Mouse (Mus musculus): ENCODE measurements around the gene Dnajc5g. TPM values are rescaled to one million over a fixed set of nuclear protein-coding genes. Genes with fewer than 3 reads are reported as not detected.

Dnajc5g gene
- polyA plus RNA-seq (2015; fragmentation: Nextera tagmentation; extraction: Ambion mirVana) = not detected in 2 replicates

- ATAC-seq (replicated peaks; ENCODE audit: extremely low read depth, insufficient read depth, low FRiP score) = no peak
- Histone ChIP-seq H3K4me3 (ENCODE audit: low read length) (no peak within 1 kb of the TSS), H3K9me3 (replicated peaks; ENCODE audit: control insufficient read depth, low read length) (no peaks in the 10 kb centered on the region), H3K27ac (ENCODE audit: low read length) (no peak within 1 kb of the TSS), H3K9ac (ENCODE audit: low read length) (no peak within 1 kb of the TSS), H3K36me3 (ENCODE audit: control insufficient read depth, insufficient read depth) (no peaks in the 10 kb centered on the region), H3K4me1 (ENCODE audit: control insufficient read depth, insufficient read depth, low read length) (no peaks in the 10 kb centered on the region), H3K4me2 (ENCODE audit: low read depth, low read length) (no peak within 1 kb of the TSS), H3K27me3 (ENCODE audit: control insufficient read depth, insufficient read depth, low read length) (0 out of 2 replicates have a peak, but pooled peaks cover 2% of the 10 kb centered on the region)
- WGBS = 73% methylated on average over 9 of the region's 9 CpGs
Observed at GRCm38 (mm10) chr5:31105814-31106335, at the start of gene Dnajc5g. Dnajc5g (plus strand) TSS chr5:31106285.

GRCm38 (mm10) chr5:31069810-31070209, 36.3 kb upstream of the Dnajc5g start:
- H3K9ac ChIP-seq (ENCODE audit: low read length) = no peak overlapping the region
- H3K4me1 ChIP-seq (ENCODE audit: control insufficient read depth, insufficient read depth, low read length) = no peaks in the 10 kb centered on the region
- no peak overlapping the region for H3K27ac ChIP-seq (ENCODE audit: low read length)
- no peak overlapping the region for H3K4me2 ChIP-seq (ENCODE audit: low read depth, low read length)
- H3K9me3 ChIP-seq (replicated peaks; ENCODE audit: control insufficient read depth, low read length) = no peaks in the 10 kb centered on the region
- 95% methylated on average over 3 of the region's 3 CpGs for WGBS
- no peak for ATAC-seq (replicated peaks; ENCODE audit: extremely low read depth, insufficient read depth, low FRiP score)
- H3K27me3 ChIP-seq (ENCODE audit: control insufficient read depth, insufficient read depth, low read length) = no peaks in the 10 kb centered on the region
- H3K36me3 ChIP-seq (ENCODE audit: control insufficient read depth, insufficient read depth) = peaks cover 66% of the 10 kb centered on the region
- H3K4me3 ChIP-seq (ENCODE audit: low read length) = no peak overlapping the region

GRCm38 (mm10) chr5:31071059-31071458, 35.0 kb upstream of the Dnajc5g start:
- no peak for ATAC-seq (replicated peaks; ENCODE audit: extremely low read depth, insufficient read depth, low FRiP score)
- Histone ChIP-seq H3K4me3 (ENCODE audit: low read length) (no peak overlapping the region), H3K4me1 (ENCODE audit: control insufficient read depth, insufficient read depth, low read length) (no peaks in the 10 kb centered on the region), H3K9me3 (replicated peaks; ENCODE audit: control insufficient read depth, low read length) (no peaks in the 10 kb centered on the region), H3K27me3 (ENCODE audit: control insufficient read depth, insufficient read depth, low read length) (no peaks in the 10 kb centered on the region), H3K4me2 (ENCODE audit: low read depth, low read length) (no peak overlapping the region), H3K9ac (ENCODE audit: low read length) (no peak overlapping the region), H3K27ac (ENCODE audit: low read length) (no peak overlapping the region), H3K36me3 (ENCODE audit: control insufficient read depth, insufficient read depth) (peaks cover 72% of the 10 kb centered on the region)
- 85% methylated on average over 2 of the region's 2 CpGs for WGBS

GRCm38 (mm10) chr5:31071821-31072220, 34.3 kb upstream of the Dnajc5g start:
- peaks cover 76% of the 10 kb centered on the region for H3K36me3 ChIP-seq (ENCODE audit: control insufficient read depth, insufficient read depth)
- no peak overlapping the region for H3K4me2 ChIP-seq (ENCODE audit: low read depth, low read length)
- ATAC-seq (replicated peaks; ENCODE audit: extremely low read depth, insufficient read depth, low FRiP score) = no peak
- H3K27ac ChIP-seq (ENCODE audit: low read length) = no peak overlapping the region
- no peak overlapping the region for H3K4me3 ChIP-seq (ENCODE audit: low read length)
- H3K27me3 ChIP-seq (ENCODE audit: control insufficient read depth, insufficient read depth, low read length) = no peaks in the 10 kb centered on the region
- no peaks in the 10 kb centered on the region for H3K9me3 ChIP-seq (replicated peaks; ENCODE audit: control insufficient read depth, low read length)
- H3K9ac ChIP-seq (ENCODE audit: low read length) = no peak overlapping the region
- 91% methylated on average over 11 of the region's 11 CpGs for WGBS
- no peaks in the 10 kb centered on the region for H3K4me1 ChIP-seq (ENCODE audit: control insufficient read depth, insufficient read depth, low read length)

- WGBS = 89% methylated on average over 12 of the region's 12 CpGs
- Histone ChIP-seq H3K27me3 (ENCODE audit: control insufficient read depth, insufficient read depth, low read length) (no peaks in the 10 kb centered on the region), H3K36me3 (ENCODE audit: control insufficient read depth, insufficient read depth) (peaks cover 70% of the 10 kb centered on the region), H3K9me3 (replicated peaks; ENCODE audit: control insufficient read depth, low read length) (no peaks in the 10 kb centered on the region), H3K4me3 (ENCODE audit: low read length) (no peak overlapping the region), H3K4me1 (ENCODE audit: control insufficient read depth, insufficient read depth, low read length) (no peaks in the 10 kb centered on the region), H3K4me2 (ENCODE audit: low read depth, low read length) (no peak overlapping the region), H3K27ac (ENCODE audit: low read length) (no peak overlapping the region), H3K9ac (ENCODE audit: low read length) (no peak overlapping the region)
- ATAC-seq (replicated peaks; ENCODE audit: extremely low read depth, insufficient read depth, low FRiP score) = no peak
Observed at GRCm38 (mm10) chr5:31073176-31073575, 32.9 kb upstream of the Dnajc5g start.

- Histone ChIP-seq H3K36me3 (ENCODE audit: control insufficient read depth, insufficient read depth) (peaks cover 53% of the 10 kb centered on the region), H3K9ac (ENCODE audit: low read length) (no peak overlapping the region), H3K4me2 (ENCODE audit: low read depth, low read length) (no peak overlapping the region), H3K27me3 (ENCODE audit: control insufficient read depth, insufficient read depth, low read length) (no peaks in the 10 kb centered on the region), H3K27ac (ENCODE audit: low read length) (no peak overlapping the region), H3K4me3 (ENCODE audit: low read length) (no peak overlapping the region), H3K9me3 (replicated peaks; ENCODE audit: control insufficient read depth, low read length) (no peaks in the 10 kb centered on the region), H3K4me1 (ENCODE audit: control insufficient read depth, insufficient read depth, low read length) (peaks cover 6% of the 10 kb centered on the region; the same call in 1 of the 2 replicates)
- no peak for ATAC-seq (replicated peaks; ENCODE audit: extremely low read depth, insufficient read depth, low FRiP score)
- 80% methylated on average over 13 of the region's 13 CpGs for WGBS
Observed at GRCm38 (mm10) chr5:31076346-31076745, 29.7 kb upstream of the Dnajc5g start.

- Histone ChIP-seq H3K9ac (ENCODE audit: low read length) (no peak overlapping the region), H3K36me3 (ENCODE audit: control insufficient read depth, insufficient read depth) (peaks cover 21% of the 10 kb centered on the region), H3K9me3 (replicated peaks; ENCODE audit: control insufficient read depth, low read length) (no peaks in the 10 kb centered on the region), H3K27me3 (ENCODE audit: control insufficient read depth, insufficient read depth, low read length) (no peaks in the 10 kb centered on the region), H3K4me2 (ENCODE audit: low read depth, low read length) (no peak overlapping the region), H3K4me3 (ENCODE audit: low read length) (no peak overlapping the region), H3K4me1 (ENCODE audit: control insufficient read depth, insufficient read depth, low read length) (peaks cover 23% of the 10 kb centered on the region), H3K27ac (ENCODE audit: low read length) (no peak overlapping the region)
- ATAC-seq (replicated peaks; ENCODE audit: extremely low read depth, insufficient read depth, low FRiP score) = 0 out of 2 replicates have a peak, but pooled peaks have one; percentile 10
- WGBS = 63% methylated on average over 13 of the region's 13 CpGs
Observed at GRCm38 (mm10) chr5:31080059-31080794, 25.9 kb upstream of the Dnajc5g start.

GRCm38 (mm10) chr5:31080795-31081164, 25.3 kb upstream of the Dnajc5g start:
- no peak for ATAC-seq (replicated peaks; ENCODE audit: extremely low read depth, insufficient read depth, low FRiP score)
- H3K4me1 ChIP-seq (ENCODE audit: control insufficient read depth, insufficient read depth, low read length) = peaks cover 23% of the 10 kb centered on the region
- H3K27ac ChIP-seq (ENCODE audit: low read length) = no peak overlapping the region
- H3K9ac ChIP-seq (ENCODE audit: low read length) = no peak overlapping the region
- no peaks in the 10 kb centered on the region for H3K9me3 ChIP-seq (replicated peaks; ENCODE audit: control insufficient read depth, low read length)
- no peak overlapping the region for H3K4me3 ChIP-seq (ENCODE audit: low read length)
- H3K36me3 ChIP-seq (ENCODE audit: control insufficient read depth, insufficient read depth) = peaks cover 16% of the 10 kb centered on the region; the same call in 1 of the 2 replicates
- WGBS = 67% methylated on average over 3 of the region's 3 CpGs
- no peaks in the 10 kb centered on the region for H3K27me3 ChIP-seq (ENCODE audit: control insufficient read depth, insufficient read depth, low read length)
- H3K4me2 ChIP-seq (ENCODE audit: low read depth, low read length) = no peak overlapping the region

GRCm38 (mm10) chr5:31081386-31081785, 24.7 kb upstream of the Dnajc5g start:
- WGBS = 82% methylated on average over 3 of the region's 3 CpGs
- ATAC-seq (replicated peaks; ENCODE audit: extremely low read depth, insufficient read depth, low FRiP score) = no peak
- no peak overlapping the region for H3K4me2 ChIP-seq (ENCODE audit: low read depth, low read length)
- H3K27ac ChIP-seq (ENCODE audit: low read length) = no peak overlapping the region
- no peaks in the 10 kb centered on the region for H3K27me3 ChIP-seq (ENCODE audit: control insufficient read depth, insufficient read depth, low read length)
- H3K36me3 ChIP-seq (ENCODE audit: control insufficient read depth, insufficient read depth) = peaks cover 13% of the 10 kb centered on the region; the same call in 1 of the 2 replicates
- H3K9me3 ChIP-seq (replicated peaks; ENCODE audit: control insufficient read depth, low read length) = no peaks in the 10 kb centered on the region
- no peak overlapping the region for H3K4me3 ChIP-seq (ENCODE audit: low read length)
- H3K4me1 ChIP-seq (ENCODE audit: control insufficient read depth, insufficient read depth, low read length) = peaks cover 23% of the 10 kb centered on the region
- H3K9ac ChIP-seq (ENCODE audit: low read length) = no peak overlapping the region
